Mouse (Mus musculus): ENCODE measurements around the gene Lama1. TPM values are rescaled to one million over a fixed set of nuclear protein-coding genes. Genes with fewer than 3 reads are reported as not detected.

The Lama1 gene
- polyA plus RNA-seq, 1 experiment from 2014 or later: 2.0 TPM

DNA sequence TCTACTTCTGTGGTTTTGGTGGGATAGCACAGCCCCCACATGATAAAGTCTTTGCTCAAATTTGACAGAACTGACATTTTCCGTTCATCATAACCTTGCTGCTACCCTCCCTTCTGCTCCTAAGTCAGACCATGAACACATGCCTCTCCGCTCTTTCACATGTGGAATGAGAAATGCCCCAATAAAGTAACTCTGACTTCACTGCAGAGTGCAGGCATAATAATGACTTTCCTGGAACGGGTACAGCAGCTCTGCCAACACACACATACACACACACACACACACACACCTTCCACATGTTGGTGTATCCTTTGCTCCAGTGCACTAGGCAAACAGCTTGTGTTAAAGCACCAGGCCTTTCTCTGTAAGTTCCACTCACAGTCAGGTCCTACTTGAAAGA is 167.9 kb downstream of the Lama1 start:
- 49% methylated on average over 3 of the region's 3 CpGs for WGBS
- ATAC-seq (ENCODE audit: low read depth) (no peak), DNase-seq (ENCODE audit: low spot score) (peak; percentile 52)
- H3K4me1 ChIP-seq (ENCODE audit: control insufficient read depth, insufficient read depth, low read length): peaks cover 25% of the 10 kb centered on the region
- no peak overlapping the region for H3K4me3 ChIP-seq (ENCODE audit: low read depth, low read length)
- no peaks in the 10 kb centered on the region for H3K27me3 ChIP-seq (replicated peaks; ENCODE audit: control insufficient read depth, insufficient read depth, low read length)
- peaks cover 7% of the 10 kb centered on the region; the same call in 1 of the 2 replicates for H3K9me3 ChIP-seq (ENCODE audit: control insufficient read depth, low read length)
- peaks cover 60% of the 10 kb centered on the region for H3K36me3 ChIP-seq (ENCODE audit: control insufficient read depth, insufficient read depth, low read length)
- H3K4me2 ChIP-seq (ENCODE audit: low read depth, low read length): no peak overlapping the region
- H3K9ac ChIP-seq (ENCODE audit: low read depth, low read length): no peak overlapping the region
- peak overlapping the region; percentile 91 for H3K27ac ChIP-seq (replicated peaks; ENCODE audit: low read depth, low read length)

DNA sequence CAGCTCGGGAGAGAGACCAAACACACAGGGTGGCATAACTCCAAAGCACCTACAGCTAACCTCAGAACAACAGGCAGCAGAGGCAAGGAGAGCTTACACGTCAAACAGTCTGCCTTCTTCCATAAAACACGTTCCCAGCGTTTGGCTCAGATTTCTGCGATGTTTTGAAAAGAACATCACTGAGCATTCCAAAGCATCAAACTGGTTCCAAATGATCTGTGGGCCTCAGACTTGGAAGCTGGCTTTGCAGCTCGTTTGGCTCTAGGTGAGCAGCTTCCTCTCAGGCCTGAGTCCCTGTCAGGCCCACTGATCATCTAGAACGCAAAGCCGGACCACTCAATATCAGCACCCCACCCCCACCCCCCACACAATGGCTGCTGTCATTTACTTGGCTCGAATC is 169.0 kb downstream of the Lama1 start:
- Histone ChIP-seq H3K36me3 (ENCODE audit: control insufficient read depth, insufficient read depth, low read length) (peaks cover 52% of the 10 kb centered on the region), H3K4me1 (ENCODE audit: control insufficient read depth, insufficient read depth, low read length) (peaks cover 25% of the 10 kb centered on the region), H3K27me3 (replicated peaks; ENCODE audit: control insufficient read depth, insufficient read depth, low read length) (no peaks in the 10 kb centered on the region), H3K4me3 (ENCODE audit: low read depth, low read length) (no peak overlapping the region), H3K4me2 (ENCODE audit: low read depth, low read length) (peak overlapping the region; percentile 31; the same call in 1 of the 2 replicates), H3K27ac (replicated peaks; ENCODE audit: low read depth, low read length) (peak overlapping the region; percentile 91), H3K9ac (ENCODE audit: low read depth, low read length) (no peak overlapping the region), H3K9me3 (ENCODE audit: control insufficient read depth, low read length) (peaks cover 7% of the 10 kb centered on the region; the same call in 1 of the 2 replicates)
- peak; percentile 13; the same call in 1 of the 2 replicates for ATAC-seq (ENCODE audit: low read depth)
- 33% methylated on average over 9 of the region's 9 CpGs for WGBS
- DNase-seq (ENCODE audit: low spot score): peak; percentile 88

DNA sequence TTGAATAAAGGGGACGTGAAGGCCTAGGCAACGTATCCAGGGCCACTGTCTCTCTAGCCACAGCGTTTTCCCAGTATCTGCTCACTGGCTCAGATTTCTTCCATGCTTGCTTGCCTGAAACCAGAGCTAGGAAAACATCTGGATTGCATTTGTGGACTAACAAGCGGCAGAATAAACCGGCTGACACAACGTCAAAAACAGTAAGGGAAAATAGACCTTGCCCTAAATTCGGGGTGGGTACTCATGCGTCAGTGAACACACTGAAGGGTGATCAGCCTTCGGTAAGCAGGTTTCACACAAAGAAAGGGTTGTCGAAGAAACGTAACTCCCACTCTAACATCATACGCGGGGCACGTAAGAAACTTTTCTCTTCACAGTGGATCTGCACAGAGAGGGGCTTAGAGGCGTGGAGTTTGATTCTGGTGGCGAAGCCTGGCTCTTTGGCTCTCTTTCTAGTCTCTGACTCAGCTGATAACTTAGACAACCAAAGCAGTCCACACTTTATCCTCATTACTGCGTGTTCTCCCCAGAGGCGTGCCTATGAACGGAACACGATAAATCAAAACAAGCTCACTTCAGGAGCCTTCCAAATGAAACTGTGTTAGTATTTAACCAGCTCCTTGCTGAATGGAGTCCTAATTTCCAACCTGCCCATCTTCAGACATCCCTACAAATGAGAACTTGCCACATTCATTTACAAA is 169.6 kb downstream of the Lama1 start:
- H3K36me3 ChIP-seq (ENCODE audit: control insufficient read depth, insufficient read depth, low read length): peaks cover 52% of the 10 kb centered on the region
- H3K4me2 ChIP-seq (ENCODE audit: low read depth, low read length): peak overlapping the region; percentile 31
- peak; percentile 70 for ATAC-seq (ENCODE audit: low read depth)

DNA sequence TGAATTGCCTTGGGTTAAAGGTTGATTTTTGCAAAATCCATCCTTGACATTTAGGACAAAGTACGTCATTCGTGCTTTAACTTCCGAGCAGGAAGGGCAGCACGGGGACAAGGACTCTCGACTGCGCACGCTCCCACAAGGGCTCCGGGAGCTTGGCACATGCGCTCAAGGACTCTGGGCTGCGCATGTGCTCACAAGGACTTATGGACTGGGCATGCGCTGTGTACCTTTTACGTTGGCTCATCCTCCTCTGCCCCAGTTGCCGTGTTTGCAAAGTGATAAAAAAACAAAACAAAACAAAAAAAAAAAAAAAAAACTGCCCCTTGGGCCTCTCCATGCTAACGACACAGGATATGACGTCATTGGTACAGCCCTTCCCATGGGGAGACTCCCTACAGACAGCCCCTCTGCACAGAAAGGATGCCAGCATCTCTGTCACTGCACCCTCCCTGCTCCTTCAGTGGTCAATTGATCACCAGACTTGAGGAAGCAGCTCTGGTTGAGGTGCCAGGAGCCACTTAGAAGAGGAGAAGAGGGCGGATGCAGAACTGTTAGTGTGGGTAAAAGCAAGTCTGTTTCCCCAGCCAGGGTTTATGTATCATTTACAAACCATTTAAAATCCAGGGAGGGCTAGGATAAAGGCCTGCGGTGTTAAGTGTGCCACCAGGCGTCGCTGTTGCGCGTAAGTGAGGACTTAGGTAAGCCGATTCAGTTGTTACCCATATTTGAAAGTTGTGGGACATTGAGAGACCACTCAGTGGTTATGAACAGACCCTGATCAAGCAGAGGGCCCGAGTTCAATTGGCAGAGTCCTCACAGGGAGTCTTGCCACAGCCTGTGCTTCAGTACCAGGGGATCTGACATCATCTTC is 172.9 kb downstream of the Lama1 start:
- DNase-seq (ENCODE audit: low spot score) (peak; percentile 86), ATAC-seq (ENCODE audit: low read depth) (peak; percentile 30; the same call in 1 of the 2 replicates)
- peaks cover 64% of the 10 kb centered on the region for H3K36me3 ChIP-seq (ENCODE audit: control insufficient read depth, insufficient read depth, low read length)
- WGBS: 68% methylated on average over 23 of the region's 23 CpGs
- peaks cover 7% of the 10 kb centered on the region; the same call in 1 of the 2 replicates for H3K9me3 ChIP-seq (ENCODE audit: control insufficient read depth, low read length)
- no peak overlapping the region for H3K4me2 ChIP-seq (ENCODE audit: low read depth, low read length)
- no peak overlapping the region for H3K9ac ChIP-seq (ENCODE audit: low read depth, low read length)
- H3K27me3 ChIP-seq (replicated peaks; ENCODE audit: control insufficient read depth, insufficient read depth, low read length): no peaks in the 10 kb centered on the region
- no peak overlapping the region for H3K4me3 ChIP-seq (ENCODE audit: low read depth, low read length)
- H3K4me1 ChIP-seq (ENCODE audit: control insufficient read depth, insufficient read depth, low read length): peaks cover 21% of the 10 kb centered on the region
- no peak overlapping the region for H3K27ac ChIP-seq (replicated peaks; ENCODE audit: low read depth, low read length)

More for the DNA sequence above, 169.6 kb downstream of the Lama1 start:
- Histone ChIP-seq H3K27me3 (replicated peaks; ENCODE audit: control insufficient read depth, insufficient read depth, low read length) (no peaks in the 10 kb centered on the region), H3K9me3 (ENCODE audit: control insufficient read depth, low read length) (peaks cover 7% of the 10 kb centered on the region; the same call in 1 of the 2 replicates), H3K4me1 (ENCODE audit: control insufficient read depth, insufficient read depth, low read length) (peaks cover 25% of the 10 kb centered on the region), H3K9ac (ENCODE audit: low read depth, low read length) (peak overlapping the region; percentile 32; the same call in 1 of the 2 replicates), H3K4me3 (ENCODE audit: low read depth, low read length) (no peak overlapping the region), H3K27ac (replicated peaks; ENCODE audit: low read depth, low read length) (peak overlapping the region; percentile 91)
- WGBS: 27% methylated on average over 20 of the region's 20 CpGs
- peak; percentile 96 for DNase-seq (ENCODE audit: low spot score)

Other genes starting within 250 kb of the Lama1 start
- gene Lrrc30, start 64.5 kb upstream of the Lama1 start, polyA plus RNA-seq (2014; fragmentation: Nextera tagmentation; extraction: Ambion mirVana): 0.90 and 1.9 TPM in 2 replicates

Measured in embryonic facial prominence, embryonic 14.5 days (tissue).